Mouse (Mus musculus) cerebellum, adult 2 months (tissue): ENCODE results near the gene Nell2. TPM values are rescaled to one million over a fixed set of nuclear protein-coding genes. Genes with fewer than 3 reads are reported as not detected.

ENCODE experiments used
- DNase-seq, 2 experiments: peaks; one replicate each; pipeline ENCODE4 v3.0.0; 2021
- H3K27ac ChIP-seq: fragments of 200-500 bp; 2 replicates; pipeline ENCODE4 v1.5.1; 2012; ENCODE audit warnings: low read length, control low read depth, inconsistent platforms; ENCODE audit not compliant: insufficient read depth
- H3K27me3 ChIP-seq: fragments of 200-500 bp; 2 replicates; pipeline ENCODE4 v1.6.1; 2012; ENCODE audit warnings: inconsistent platforms, mild to moderate bottlenecking, low read length, moderate library complexity; ENCODE audit not compliant: control insufficient read depth, insufficient read depth
- H3K4me1 ChIP-seq: fragments of 200-500 bp; 2 replicates; pipeline ENCODE4 v1.6.1; 2011; ENCODE audit warnings: low read length; ENCODE audit not compliant: control insufficient read depth, insufficient read depth
- H3K4me3 ChIP-seq: fragments of 200-500 bp; replicated peaks from 2 replicates; pipeline ENCODE3; 2011; ENCODE audit warnings: mild to moderate bottlenecking, low read depth, low read length, control low read depth; ENCODE audit not compliant: insufficient read depth
- CTCF ChIP-seq: fragments of 200-500 bp; IDR thresholded peaks from 2 replicates; pipeline ENCODE4 v1.5.1; 2011; ENCODE audit warnings: low read depth, mild to moderate bottlenecking, control low read depth, low read length, moderate library complexity, borderline replicate concordance; ENCODE audit not compliant: insufficient read depth
- POLR2A ChIP-seq: fragments of 200-500 bp; IDR thresholded peaks from 2 replicates; pipeline ENCODE4 v1.6.1; 2011; ENCODE audit warnings: low read length, control low read depth, borderline replicate concordance; ENCODE audit not compliant: insufficient read depth
- WGBS: fragments of 180-500 bp; shearing (Covaris S2); methylation state at CpG from one replicate; pipeline ENCODE4 v1.1.7; 2018; 5-methylcytosine and 5-hydroxymethylcytosine counted together
- polyA plus RNA-seq: library from polyadenylated mRNA; depleted of rRNA; stranded (reverse); fragments of >200 nt; gene quantifications from 2 replicates; pipeline ENCODE4 v1.2.3, GENCODE M21; 2012

Nell2 gene
- polyA plus RNA-seq, 1 experiment = 141 TPM

DNA sequence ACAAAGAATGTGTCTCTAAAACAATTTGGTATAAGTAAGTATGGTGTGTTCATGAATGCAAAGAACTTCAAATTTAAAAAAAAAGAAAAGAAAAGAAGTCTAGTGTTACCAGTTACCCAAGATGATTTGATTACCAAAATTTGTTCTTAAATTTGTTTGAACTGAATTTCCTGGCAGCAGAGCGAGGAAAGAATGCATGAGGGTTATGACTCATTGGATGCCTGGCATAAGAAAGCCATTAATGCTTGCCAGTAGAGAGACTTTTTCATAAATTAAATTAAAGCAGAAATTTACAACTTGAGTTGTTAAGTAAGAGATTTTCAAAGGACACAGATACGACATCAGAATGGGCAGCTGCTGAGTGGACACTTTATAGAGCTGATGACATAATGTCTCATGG, 384.2 kb downstream of the Nell2 start:
- no peaks in the 10 kb centered on the region for H3K27me3 ChIP-seq
- no peak for TF ChIP-seq POLR2A
- no peak for TF ChIP-seq CTCF
- H3K4me1 ChIP-seq = no peaks in the 10 kb centered on the region; the same call in 1 of the 2 replicates
- no peak overlapping the region for H3K27ac ChIP-seq
- no peak overlapping the region for H3K4me3 ChIP-seq
- no peak for DNase-seq
- WGBS = 46% methylated on average over 2 of the region's 2 CpGs

DNA sequence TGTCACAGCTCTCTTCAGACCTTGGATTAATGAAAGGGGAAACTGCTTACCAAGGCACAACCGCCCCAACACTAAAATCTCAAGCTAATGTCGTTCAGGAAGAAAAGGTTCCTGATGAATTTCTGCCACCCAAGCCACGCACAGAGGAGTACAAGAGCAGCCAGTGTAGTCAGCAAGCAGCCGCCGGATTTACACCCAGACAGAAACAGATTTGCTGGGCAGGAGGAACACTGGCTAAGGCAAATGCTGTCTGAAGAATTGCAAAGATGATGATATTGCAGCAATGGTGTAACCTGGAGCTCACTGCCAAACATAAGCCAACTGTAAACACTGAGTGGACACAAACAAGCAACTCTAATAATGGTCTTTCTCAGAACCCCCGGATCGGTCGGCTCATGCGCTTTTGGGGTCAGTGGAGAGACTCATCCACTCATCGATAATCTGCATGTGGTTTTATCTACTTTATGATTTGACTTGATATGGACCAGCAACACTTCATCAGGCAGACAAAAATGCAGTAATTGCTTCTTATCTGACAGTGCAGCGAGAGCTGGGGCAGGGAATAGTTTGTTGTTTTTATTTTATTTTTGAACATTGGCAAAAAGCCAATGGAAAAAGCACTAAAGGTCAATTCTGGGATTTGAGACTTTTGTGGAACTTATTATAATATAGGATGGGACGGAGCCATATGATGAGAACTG, 389.5 kb downstream of the Nell2 start:
- TF ChIP-seq POLR2A = no peak
- no peak for TF ChIP-seq CTCF
- H3K4me3 ChIP-seq = no peak overlapping the region
- H3K27ac ChIP-seq = 0 out of 2 replicates have a peak overlapping the region, but pooled peaks have one; percentile 1
- DNase-seq = peak; percentile 31 to 32
- 59% methylated on average over 12 of the region's 12 CpGs for whole genome bisulfite sequencing
- H3K4me1 ChIP-seq = peaks cover 9% of the 10 kb centered on the region; the same call in 1 of the 2 replicates
- no peaks in the 10 kb centered on the region for H3K27me3 ChIP-seq

DNA sequence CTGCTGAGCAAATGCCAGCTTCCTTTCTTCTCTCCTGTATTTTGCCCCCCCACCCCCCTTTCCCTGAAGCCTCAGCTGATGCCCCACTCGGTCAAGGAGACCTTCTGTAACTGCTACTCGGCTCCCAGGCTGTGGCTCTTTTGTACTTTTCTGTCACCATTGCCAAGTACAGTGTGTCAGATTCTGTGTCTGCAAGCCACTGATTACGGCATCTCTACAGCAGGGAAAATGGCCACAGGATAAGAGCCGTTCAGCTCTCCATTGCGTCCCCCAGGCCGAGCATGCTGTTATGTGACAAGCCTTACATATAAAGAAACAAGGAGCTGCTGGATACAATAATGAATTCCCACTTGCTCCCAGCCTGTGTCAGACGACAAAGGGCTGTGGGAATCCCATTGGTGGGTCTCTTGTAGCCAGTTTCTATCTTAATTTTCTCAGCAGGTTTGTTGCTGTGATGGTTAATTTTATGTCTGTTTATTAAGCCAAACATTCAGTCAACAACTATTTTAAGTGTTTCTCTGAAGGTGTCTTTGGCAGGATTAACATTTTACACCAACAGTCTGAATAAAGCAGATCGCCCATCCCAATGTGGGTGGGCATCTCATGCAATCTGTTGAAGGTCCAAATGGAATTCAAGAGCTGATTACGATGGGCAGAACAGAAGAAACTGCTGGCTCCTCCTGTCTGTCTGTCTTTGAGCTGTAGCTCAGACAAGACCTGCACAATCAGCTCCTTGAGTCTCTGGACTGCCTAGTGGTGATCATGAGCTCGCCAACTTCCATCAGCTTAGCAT, 391.1 kb downstream of the Nell2 start:
- 81% methylated on average over 10 of the region's 10 CpGs for WGBS
- TF ChIP-seq CTCF (no peak), POLR2A (no peak)
- Histone ChIP-seq H3K4me3 (no peak overlapping the region), H3K27ac (no peak overlapping the region), H3K4me1 (peaks cover 9% of the 10 kb centered on the region; the same call in 1 of the 2 replicates), H3K27me3 (no peaks in the 10 kb centered on the region)
- no peak for DNase-seq

DNA sequence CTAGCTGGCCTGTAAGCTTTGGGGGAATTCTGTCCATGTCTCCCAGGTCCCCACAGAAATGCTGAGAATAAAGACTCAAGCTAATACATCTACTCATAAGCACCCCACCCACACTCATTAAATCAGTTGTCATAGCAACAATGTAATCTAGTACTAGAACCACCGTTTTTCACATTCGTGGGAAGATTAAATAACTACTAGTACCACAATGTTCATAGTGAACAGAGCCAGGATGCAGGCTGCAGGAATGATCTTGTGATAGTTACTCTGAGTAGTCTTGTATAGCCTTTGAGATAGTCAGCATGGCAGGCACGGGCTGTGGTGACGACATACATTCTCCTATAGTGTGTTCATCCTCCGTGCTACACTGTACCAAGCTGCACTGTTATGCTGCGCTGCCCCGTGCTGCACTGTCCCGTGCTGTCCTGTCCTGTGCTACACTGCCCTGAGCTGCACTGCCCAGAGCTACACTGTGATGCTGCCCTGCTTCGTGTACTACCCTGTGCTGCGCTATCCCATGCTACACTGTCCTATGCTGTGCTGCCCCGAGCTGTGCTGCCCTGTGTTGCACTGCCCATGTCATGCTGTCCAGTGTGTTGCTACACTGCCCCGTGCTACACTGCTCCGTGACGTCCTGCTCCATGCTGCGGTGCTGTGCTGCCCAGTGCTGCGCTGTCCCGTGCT, 392.3 kb downstream of the Nell2 start:
- Histone ChIP-seq H3K4me3 (no peak overlapping the region), H3K27ac (no peak overlapping the region), H3K4me1 (peaks cover 9% of the 10 kb centered on the region; the same call in 1 of the 2 replicates), H3K27me3 (no peaks in the 10 kb centered on the region)
- TF ChIP-seq POLR2A (no peak), CTCF (no peak)
- WGBS = 94% methylated on average over 17 of the region's 17 CpGs
- DNase-seq = no peak

DNA sequence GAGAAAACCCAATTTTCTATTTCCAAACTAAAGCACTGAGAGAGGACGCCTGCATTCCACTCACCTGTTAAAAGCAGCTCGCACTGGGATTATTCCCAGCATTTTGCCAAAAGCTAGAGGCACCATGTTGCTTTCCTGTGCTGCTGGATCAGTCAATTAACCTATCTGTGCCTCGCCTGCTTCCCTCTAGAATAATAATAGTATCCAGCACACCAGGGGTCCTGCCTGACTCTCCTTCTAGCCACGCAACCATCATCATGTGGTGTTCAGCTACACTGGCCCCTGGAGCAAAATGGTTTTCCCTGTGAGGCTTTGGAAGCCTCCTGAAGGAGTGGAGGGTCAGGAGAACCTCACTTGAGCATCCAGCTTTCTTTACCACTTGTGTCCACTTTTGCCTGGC, 397.0 kb downstream of the Nell2 start:
- WGBS = 44% methylated on average over 4 of the region's 4 CpGs
- Histone ChIP-seq H3K27ac (no peak overlapping the region), H3K27me3 (no peaks in the 10 kb centered on the region), H3K4me3 (no peak overlapping the region), H3K4me1 (no peaks in the 10 kb centered on the region)
- no peak for TF ChIP-seq CTCF
- TF ChIP-seq POLR2A = no peak
- DNase-seq = no peak

DNA sequence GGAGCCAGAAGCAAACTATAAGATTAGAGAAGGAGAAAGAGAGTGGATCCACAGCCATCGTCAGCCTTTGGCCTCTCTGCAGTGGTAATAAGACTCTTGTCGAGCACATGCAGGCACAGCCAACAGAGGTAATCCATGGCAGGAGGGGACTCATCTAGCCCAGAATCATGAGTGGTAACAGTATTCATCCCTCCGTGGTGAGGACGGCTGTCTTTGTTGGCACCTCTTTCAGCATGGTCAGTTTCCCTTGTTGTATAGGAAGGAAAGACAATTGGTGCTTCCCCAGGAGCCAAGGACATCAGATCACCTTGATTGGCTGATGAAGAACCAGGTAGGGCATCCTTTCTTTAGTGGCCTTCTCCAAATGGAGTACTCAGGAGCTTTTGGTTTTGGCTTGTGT, 419.7 kb downstream of the Nell2 start:
- H3K4me3 ChIP-seq = no peak overlapping the region
- peak in 1 of 2 experiments; percentile 12 for DNase-seq
- H3K27ac ChIP-seq = no peak overlapping the region
- TF ChIP-seq POLR2A (no peak), CTCF (no peak)
- 36% methylated on average over 4 of the region's 4 CpGs for WGBS
- no peaks in the 10 kb centered on the region for H3K4me1 ChIP-seq
- no peaks in the 10 kb centered on the region for H3K27me3 ChIP-seq

DNA sequence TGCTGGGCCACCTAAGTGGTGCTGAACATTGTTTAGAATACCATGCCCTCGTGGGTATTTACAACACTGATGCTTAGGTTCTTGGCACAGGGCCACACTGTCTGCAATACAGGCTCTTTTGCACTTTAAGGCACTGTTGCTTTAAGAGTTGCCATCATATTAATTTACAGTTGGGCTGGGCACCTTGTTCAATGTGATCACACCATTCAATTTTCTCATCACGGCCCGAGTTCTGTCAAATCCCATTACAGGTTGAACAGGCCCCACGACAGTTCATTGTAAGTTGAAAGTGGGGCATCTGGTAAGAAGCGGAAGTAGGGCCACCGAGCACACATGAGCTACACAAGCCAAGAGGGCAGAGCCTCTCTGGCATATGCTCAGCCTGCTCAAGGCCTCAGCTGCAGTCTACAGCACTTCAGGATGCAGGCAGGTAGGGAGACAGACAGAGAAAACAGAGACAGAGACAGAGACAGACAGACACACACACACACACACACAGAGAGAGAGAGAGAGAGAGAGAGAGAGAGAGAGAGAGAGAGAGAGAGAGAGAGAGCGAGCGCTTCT, 421.0 kb downstream of the Nell2 start:
- no peaks in the 10 kb centered on the region for H3K4me1 ChIP-seq
- TF ChIP-seq CTCF (no peak), POLR2A (no peak)
- no peak overlapping the region for H3K27ac ChIP-seq
- no peak overlapping the region for H3K4me3 ChIP-seq
- H3K27me3 ChIP-seq = no peaks in the 10 kb centered on the region
- 63% methylated on average over 8 of the region's 8 CpGs for WGBS
- no peak for DNase-seq

DNA sequence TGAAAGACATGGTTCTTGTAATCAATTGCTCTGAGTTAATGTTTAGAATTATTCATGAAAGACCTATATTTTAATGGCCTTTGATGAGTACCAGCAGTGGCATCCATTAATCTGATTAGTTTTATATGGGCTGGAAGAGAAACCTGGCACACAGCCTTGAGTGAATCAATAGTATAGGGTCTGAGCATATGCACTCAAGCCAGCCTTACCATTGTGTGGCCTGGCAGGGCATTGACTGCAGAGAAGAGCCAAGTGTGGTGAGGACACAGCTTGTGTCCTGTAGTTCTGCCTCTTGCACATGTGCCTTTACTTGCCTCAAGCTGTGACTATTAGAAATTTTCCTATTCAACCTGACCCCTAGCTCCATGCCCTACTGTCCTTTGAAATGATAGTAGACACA, 426.8 kb downstream of the Nell2 start:
- Histone ChIP-seq H3K4me3 (no peak overlapping the region), H3K4me1 (no peaks in the 10 kb centered on the region), H3K27me3 (no peaks in the 10 kb centered on the region), H3K27ac (no peak overlapping the region)
- TF ChIP-seq POLR2A (no peak), CTCF (no peak)
- no peak for DNase-seq
